24 mouse cellular contexts compared by ENCODE assay signal in genomic region chr17:3251176-3251575, GRCm38 (mm10).
A peak's percentile ranks its signal among the peaks of the same experiment; 100 is the strongest.
DNase-seq lines count a peak whose midpoint lies in the region; ATAC-seq and TF ChIP-seq lines count a peak whose summit lies in the region.
"Had no signal": no experiment of that assay in that cellular context is flagged by ENCODE, and none has a peak within 500 bp of the region (broad histone marks: within the 10 kb centered on the region; RNA-seq: fewer than 3 reads in every experiment).

No protein-coding gene starts in this region.

- no peaks in the 10 kb centered on the region for H3K27me3 ChIP-seq in intestine, postnatal 0 days (replicated peaks; ENCODE audit: control insufficient read depth, insufficient read depth, low read length)
- no peaks in the 10 kb centered on the region for H3K27me3 ChIP-seq in intestine, embryonic 16.5 days (replicated peaks; ENCODE audit: control insufficient read depth, insufficient read depth, low read length)
- H3K27me3 ChIP-seq in midbrain, embryonic 14.5 days (ENCODE audit: control insufficient read depth, insufficient read depth, low read length), result no peaks in the 10 kb centered on the region
- no peaks in the 10 kb centered on the region for H3K27me3 ChIP-seq in midbrain, embryonic 15.5 days (replicated peaks)
- H3K27me3 ChIP-seq in forebrain, embryonic 16.5 days (replicated peaks; ENCODE audit: control insufficient read depth, insufficient read depth, low read length), result no peaks in the 10 kb centered on the region
- H3K27me3 ChIP-seq: embryonic facial prominence, embryonic 12.5 days; kidney, embryonic 15.5 days; limb, embryonic 15.5 days; midbrain, embryonic 12.5 days; neural tube, embryonic 12.5 days; stomach, embryonic 15.5 days had no signal

- no peaks in the 10 kb centered on the region for H3K36me3 ChIP-seq in intestine, postnatal 0 days (ENCODE audit: control insufficient read depth, insufficient read depth)
- no peaks in the 10 kb centered on the region for H3K36me3 ChIP-seq in intestine, embryonic 16.5 days (ENCODE audit: control insufficient read depth, insufficient read depth, low read length)
- no peaks in the 10 kb centered on the region for H3K36me3 ChIP-seq in midbrain, embryonic 14.5 days (ENCODE audit: control insufficient read depth, insufficient read depth, low read length)
- H3K36me3 ChIP-seq in midbrain, embryonic 15.5 days (replicated peaks), result no peaks in the 10 kb centered on the region
- H3K36me3 ChIP-seq in forebrain, embryonic 16.5 days (ENCODE audit: control insufficient read depth, insufficient read depth), result no peaks in the 10 kb centered on the region
- H3K36me3 ChIP-seq: embryonic facial prominence, embryonic 12.5 days; kidney, embryonic 15.5 days; midbrain, embryonic 12.5 days; neural tube, embryonic 12.5 days had no signal

- no peak for ATAC-seq in intestine, postnatal 0 days
- no peak for ATAC-seq in intestine, embryonic 16.5 days
- no peak for ATAC-seq in midbrain, embryonic 14.5 days (ENCODE audit: low FRiP score, low TSS enrichment)
- no peak for ATAC-seq in midbrain, embryonic 15.5 days (replicated peaks)
- ATAC-seq in forebrain, embryonic 16.5 days, result no peak
- ATAC-seq in frontal cortex, adult (ENCODE audit: low TSS enrichment), result no peak
- ATAC-seq: hindbrain, postnatal 0 days had no signal

- H3K9ac ChIP-seq in intestine, postnatal 0 days (ENCODE audit: low read depth, low read length), result no peak overlapping the region
- no peak overlapping the region for H3K9ac ChIP-seq in intestine, embryonic 16.5 days (ENCODE audit: low read depth, low read length)
- H3K9ac ChIP-seq in midbrain, embryonic 14.5 days (replicated peaks; ENCODE audit: low read length), result no peak overlapping the region
- H3K9ac ChIP-seq in midbrain, embryonic 15.5 days, result no peak overlapping the region
- H3K9ac ChIP-seq in forebrain, embryonic 16.5 days (replicated peaks; ENCODE audit: low read depth, low read length), result no peak overlapping the region
- H3K9ac ChIP-seq: embryonic facial prominence, embryonic 12.5 days; kidney, embryonic 15.5 days; limb, embryonic 15.5 days; liver, embryonic 14.5 days; lung, embryonic 14.5 days; midbrain, embryonic 12.5 days; neural tube, embryonic 12.5 days; stomach, embryonic 15.5 days had no signal

- H3K27ac ChIP-seq in intestine, postnatal 0 days (ENCODE audit: low read depth, low read length), result peak overlapping the region; percentile 70; the same call in 1 of the 2 replicates
- H3K27ac ChIP-seq in intestine, embryonic 16.5 days (ENCODE audit: low read length), result no peak overlapping the region
- no peak overlapping the region for H3K27ac ChIP-seq in midbrain, embryonic 14.5 days (replicated peaks; ENCODE audit: low read depth, low read length)
- no peak overlapping the region for H3K27ac ChIP-seq in midbrain, embryonic 15.5 days
- peak overlapping the region; percentile 87 for H3K27ac ChIP-seq in forebrain, embryonic 16.5 days (ENCODE audit: low read length)
- H3K27ac ChIP-seq: embryonic facial prominence, embryonic 12.5 days; gastrocnemius, adult 2 months; hindbrain, postnatal 0 days; kidney, embryonic 15.5 days; limb, embryonic 15.5 days; liver, embryonic 14.5 days; midbrain, embryonic 12.5 days; neural tube, embryonic 12.5 days; stomach, embryonic 15.5 days had no signal

- DNase-seq in midbrain, embryonic 14.5 days, result peak; percentile 29
- peak; percentile 71 to 84 for DNase-seq in right cerebral cortex, postnatal 10 days (ENCODE audit: low spot score in 2 of 2)
- DNase-seq: adrenal gland, adult 2 months; cerebellum, adult 2 months; cerebellum, postnatal 25 days; left cerebral cortex, postnatal 4 days; lung, embryonic 14.5 days; thymus, postnatal 25 days had no signal

- TF ChIP-seq CTCF in intestine, postnatal 0 days (IDR thresholded peaks at IDR 0.05; ENCODE audit: low read depth), result no peak

- no peak overlapping the region for H3K4me3 ChIP-seq in intestine, postnatal 0 days (ENCODE audit: low read depth, low read length)
- H3K4me3 ChIP-seq in intestine, embryonic 16.5 days (ENCODE audit: low read length), result no peak overlapping the region
- no peak overlapping the region for H3K4me3 ChIP-seq in midbrain, embryonic 14.5 days (replicated peaks; ENCODE audit: low read depth, low read length)
- H3K4me3 ChIP-seq in midbrain, embryonic 15.5 days, result no peak overlapping the region
- no peak overlapping the region for H3K4me3 ChIP-seq in forebrain, embryonic 16.5 days (replicated peaks; ENCODE audit: low read length)
- H3K4me3 ChIP-seq: embryonic facial prominence, embryonic 12.5 days; gastrocnemius, adult 2 months; kidney, embryonic 15.5 days; left cerebral cortex, adult 2 months; limb, embryonic 15.5 days; midbrain, embryonic 12.5 days; neural tube, embryonic 12.5 days; stomach, embryonic 15.5 days had no signal

- 63% methylated on average over 4 of the region's 4 CpGs for WGBS in intestine, postnatal 0 days
- 82% methylated on average over 4 of the region's 4 CpGs for WGBS in intestine, embryonic 16.5 days
- WGBS in midbrain, embryonic 14.5 days, result 57% methylated on average over 4 of the region's 4 CpGs
- 49% methylated on average over 4 of the region's 4 CpGs for WGBS in midbrain, embryonic 15.5 days
- WGBS in forebrain, embryonic 16.5 days, result 43% methylated on average over 4 of the region's 4 CpGs

- peaks cover 36% of the 10 kb centered on the region for H3K4me1 ChIP-seq in intestine, postnatal 0 days (replicated peaks; ENCODE audit: control insufficient read depth, insufficient read depth, low read length)
- H3K4me1 ChIP-seq in intestine, embryonic 16.5 days (ENCODE audit: control insufficient read depth, insufficient read depth, low read length), result peaks cover 27% of the 10 kb centered on the region
- H3K4me1 ChIP-seq in midbrain, embryonic 14.5 days (ENCODE audit: control insufficient read depth, insufficient read depth, low read length), result peaks cover 12% of the 10 kb centered on the region
- H3K4me1 ChIP-seq in midbrain, embryonic 15.5 days, result peaks cover 29% of the 10 kb centered on the region
- H3K4me1 ChIP-seq in forebrain, embryonic 16.5 days (replicated peaks; ENCODE audit: control insufficient read depth, insufficient read depth, low read length), result peaks cover 60% of the 10 kb centered on the region
- H3K4me1 ChIP-seq: embryonic facial prominence, embryonic 12.5 days had no signal

- H3K9me3 ChIP-seq in intestine, postnatal 0 days (ENCODE audit: control insufficient read depth), result no peaks in the 10 kb centered on the region
- no peaks in the 10 kb centered on the region for H3K9me3 ChIP-seq in intestine, embryonic 16.5 days (ENCODE audit: control insufficient read depth, low read length)
- H3K9me3 ChIP-seq in midbrain, embryonic 14.5 days (ENCODE audit: control insufficient read depth, low read length), result no peaks in the 10 kb centered on the region
- H3K9me3 ChIP-seq in midbrain, embryonic 15.5 days, result no peaks in the 10 kb centered on the region
- no peaks in the 10 kb centered on the region for H3K9me3 ChIP-seq in forebrain, embryonic 16.5 days (ENCODE audit: control insufficient read depth, low read length)
- H3K9me3 ChIP-seq: embryonic facial prominence, embryonic 12.5 days; kidney, embryonic 15.5 days; limb, embryonic 15.5 days; midbrain, embryonic 12.5 days; neural tube, embryonic 12.5 days; stomach, embryonic 15.5 days had no signal

- no peak overlapping the region for H3K4me2 ChIP-seq in intestine, postnatal 0 days (replicated peaks; ENCODE audit: low read depth)
- H3K4me2 ChIP-seq in intestine, embryonic 16.5 days (ENCODE audit: low read depth, low read length), result no peak overlapping the region
- no peak overlapping the region for H3K4me2 ChIP-seq in midbrain, embryonic 14.5 days (ENCODE audit: low read length)
- H3K4me2 ChIP-seq in midbrain, embryonic 15.5 days, result no peak overlapping the region
- no peak overlapping the region for H3K4me2 ChIP-seq in forebrain, embryonic 16.5 days (ENCODE audit: low read length)
- H3K4me2 ChIP-seq: embryonic facial prominence, embryonic 12.5 days; heart, embryonic 11.5 days; kidney, embryonic 15.5 days; limb, embryonic 15.5 days; lung, embryonic 14.5 days; midbrain, embryonic 12.5 days; neural tube, embryonic 12.5 days; stomach, embryonic 15.5 days had no signal

Comparison
In these comparisons a context has a peak if more than half of its experiments do, and no peak if none do; other contexts are left out.
1. H3K27ac ChIP-seq: peak in intestine, postnatal 0 days (single experiment) and forebrain, embryonic 16.5 days (single experiment); none in intestine, embryonic 16.5 days (single experiment), midbrain, embryonic 14.5 days (single experiment) and midbrain, embryonic 15.5 days (single experiment).